Mouse (Mus musculus): ENCODE results near the gene Sde2. TPM values are rescaled to one million over a fixed set of nuclear protein-coding genes. Genes with fewer than 3 reads are reported as not detected.
"Not testable (repeated sequence)": the region's sequence is repeated elsewhere in the genome, so short reads cannot be mapped to it uniquely, and the experiment has no call there.

Sde2 gene
- polyA plus RNA-seq, 1 experiment from 2014 or later: 49.0 TPM

DNA sequence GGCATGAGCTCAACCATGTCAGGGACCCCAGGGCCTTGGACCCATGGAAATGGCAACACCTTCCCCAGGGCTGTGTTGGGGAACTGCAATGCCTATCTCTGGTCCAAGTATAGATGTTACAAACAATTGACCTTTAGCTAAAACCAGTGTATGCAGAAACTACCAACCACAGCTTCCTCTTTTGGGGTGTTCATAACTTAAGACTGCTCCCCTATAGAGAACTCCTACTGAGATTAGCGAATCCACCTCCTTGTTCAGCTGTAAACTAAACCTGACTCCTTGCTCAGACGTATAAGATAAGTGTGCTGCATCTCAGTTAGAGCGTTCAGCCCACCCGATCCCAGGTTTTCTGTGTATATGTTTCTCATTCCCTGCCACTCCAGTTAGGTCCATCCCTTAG, 24.3 kb upstream of the Sde2 start:
- Histone ChIP-seq H3K9me3 (ENCODE audit: control insufficient read depth, low read length) (no peaks in the 10 kb centered on the region), H3K27ac (ENCODE audit: low read depth, low read length) (no peak overlapping the region), H3K4me3 (ENCODE audit: low read depth, low read length) (no peak overlapping the region), H3K4me1 (replicated peaks; ENCODE audit: control insufficient read depth, insufficient read depth, low read length) (peaks cover 24% of the 10 kb centered on the region), H3K36me3 (ENCODE audit: control insufficient read depth, insufficient read depth, low read length) (no peaks in the 10 kb centered on the region), H3K9ac (ENCODE audit: low read depth, low read length) (no peak overlapping the region), H3K4me2 (no peak overlapping the region), H3K27me3 (replicated peaks; ENCODE audit: control insufficient read depth, insufficient read depth, low read length) (no peaks in the 10 kb centered on the region)
- no peak for DNase-seq (ENCODE audit: low spot score)
- 75% methylated on average over 4 of the region's 4 CpGs for WGBS
- no peak for ATAC-seq (replicated peaks; ENCODE audit: low FRiP score)

- H3K4me2 ChIP-seq: peak overlapping the region; percentile 50
- no peak for DNase-seq (ENCODE audit: low spot score)
- 0 out of 2 replicates have a peak overlapping the region, but pooled peaks have one; percentile 16 for H3K27ac ChIP-seq (ENCODE audit: low read depth, low read length)
- WGBS: 52% methylated on average over 11 of the region's 11 CpGs
- ATAC-seq (replicated peaks; ENCODE audit: low FRiP score): peak; percentile 77
- H3K36me3 ChIP-seq (ENCODE audit: control insufficient read depth, insufficient read depth, low read length): no peaks in the 10 kb centered on the region
- H3K4me1 ChIP-seq (replicated peaks; ENCODE audit: control insufficient read depth, insufficient read depth, low read length): peaks cover 16% of the 10 kb centered on the region
- H3K27me3 ChIP-seq (replicated peaks; ENCODE audit: control insufficient read depth, insufficient read depth, low read length): no peaks in the 10 kb centered on the region
- H3K9me3 ChIP-seq (ENCODE audit: control insufficient read depth, low read length): no peaks in the 10 kb centered on the region
- H3K9ac ChIP-seq (ENCODE audit: low read depth, low read length): 0 out of 2 replicates have a peak overlapping the region, but pooled peaks have one; percentile 26
- H3K4me3 ChIP-seq (ENCODE audit: low read depth, low read length): no peak overlapping the region
Measured at GRCm38 (mm10) chr1:180829775-180830174, 21.2 kb upstream of the Sde2 start.

- Histone ChIP-seq H3K9me3 (ENCODE audit: control insufficient read depth, low read length) (no peaks in the 10 kb centered on the region), H3K27ac (ENCODE audit: low read depth, low read length) (no peak overlapping the region), H3K4me2 (peak overlapping the region; percentile 50), H3K36me3 (ENCODE audit: control insufficient read depth, insufficient read depth, low read length) (no peaks in the 10 kb centered on the region), H3K4me1 (replicated peaks; ENCODE audit: control insufficient read depth, insufficient read depth, low read length) (peaks cover 13% of the 10 kb centered on the region), H3K9ac (ENCODE audit: low read depth, low read length) (no peak overlapping the region), H3K27me3 (replicated peaks; ENCODE audit: control insufficient read depth, insufficient read depth, low read length) (no peaks in the 10 kb centered on the region), H3K4me3 (ENCODE audit: low read depth, low read length) (no peak overlapping the region)
- WGBS: 70% methylated on average over 11 of the region's 11 CpGs
- DNase-seq (ENCODE audit: low spot score) (no peak), ATAC-seq (replicated peaks; ENCODE audit: low FRiP score) (peak; percentile 78)
Measured at GRCm38 (mm10) chr1:180830175-180830574, 20.8 kb upstream of the Sde2 start.

DNA sequence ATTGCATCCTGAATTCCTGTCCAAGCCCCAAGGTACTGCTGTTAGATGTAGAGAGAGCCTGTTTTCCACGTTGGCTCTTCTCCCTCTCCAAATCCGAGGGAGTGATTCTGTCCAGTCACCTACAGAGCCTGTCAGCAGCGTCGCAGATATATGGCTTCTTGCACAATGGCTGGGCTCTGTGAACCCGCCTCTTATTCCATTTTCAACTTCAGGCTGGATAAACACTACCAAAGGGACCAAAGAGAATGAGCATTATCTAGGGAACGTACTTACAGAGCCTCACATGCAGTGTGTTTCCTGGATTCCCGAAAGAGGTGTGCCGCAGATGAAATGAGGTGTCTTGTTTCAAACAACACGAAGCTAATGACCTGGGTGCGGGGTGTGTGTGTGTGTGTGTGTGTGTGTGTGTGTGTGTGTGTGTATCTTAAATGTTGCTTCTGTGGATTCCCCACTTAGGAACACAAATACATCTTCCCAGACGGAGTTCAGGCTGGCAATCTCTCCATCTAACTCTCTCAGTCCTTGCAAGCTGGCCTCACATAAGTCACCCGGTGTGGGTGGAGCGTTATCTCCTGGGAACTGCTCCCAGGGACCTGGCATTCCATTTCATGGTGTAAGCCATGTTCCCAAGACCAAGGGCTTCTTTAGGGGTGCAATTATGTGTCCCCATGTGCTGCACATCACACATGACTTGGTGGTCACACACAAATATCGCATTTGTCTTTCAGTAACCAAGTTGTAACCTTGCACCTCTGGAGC, 20.2 kb upstream of the Sde2 start:
- Histone ChIP-seq H3K27ac (ENCODE audit: low read depth, low read length) (no peak overlapping the region), H3K36me3 (ENCODE audit: control insufficient read depth, insufficient read depth, low read length) (no peaks in the 10 kb centered on the region), H3K27me3 (replicated peaks; ENCODE audit: control insufficient read depth, insufficient read depth, low read length) (no peaks in the 10 kb centered on the region), H3K9ac (ENCODE audit: low read depth, low read length) (no peak overlapping the region), H3K4me3 (ENCODE audit: low read depth, low read length) (no peak overlapping the region), H3K4me2 (peak overlapping the region; percentile 50), H3K9me3 (ENCODE audit: control insufficient read depth, low read length) (no peaks in the 10 kb centered on the region), H3K4me1 (replicated peaks; ENCODE audit: control insufficient read depth, insufficient read depth, low read length) (peaks cover 13% of the 10 kb centered on the region)
- no peak for ATAC-seq (replicated peaks; ENCODE audit: low FRiP score)
- 56% methylated on average over 14 of the region's 14 CpGs for WGBS
- DNase-seq (ENCODE audit: low spot score): no peak

GRCm38 (mm10) chr1:180835273-180836015, 15.5 kb upstream of the Sde2 start:
- Histone ChIP-seq H3K27ac (ENCODE audit: low read depth, low read length) (no peak overlapping the region), H3K36me3 (ENCODE audit: control insufficient read depth, insufficient read depth, low read length) (no peaks in the 10 kb centered on the region), H3K4me1 (replicated peaks; ENCODE audit: control insufficient read depth, insufficient read depth, low read length) (peaks cover 4% of the 10 kb centered on the region), H3K9ac (ENCODE audit: low read depth, low read length) (no peak overlapping the region), H3K4me2 (no peak overlapping the region), H3K4me3 (ENCODE audit: low read depth, low read length) (no peak overlapping the region), H3K27me3 (replicated peaks; ENCODE audit: control insufficient read depth, insufficient read depth, low read length) (no peaks in the 10 kb centered on the region), H3K9me3 (ENCODE audit: control insufficient read depth, low read length) (no peaks in the 10 kb centered on the region)
- WGBS: 55% methylated on average over 10 of the region's 10 CpGs
- ATAC-seq (replicated peaks; ENCODE audit: low FRiP score): no peak
- DNase-seq (ENCODE audit: low spot score): no peak

- WGBS: 94% methylated on average over 7 of the region's 8 CpGs
- H3K36me3 ChIP-seq (ENCODE audit: control insufficient read depth, insufficient read depth, low read length); H3K4me1 ChIP-seq (replicated peaks; ENCODE audit: control insufficient read depth, insufficient read depth, low read length): not testable (repeated sequence)
Measured at GRCm38 (mm10) chr1:180836467-180836866, 14.5 kb upstream of the Sde2 start.

GRCm38 (mm10) chr1:180837186-180837585, 13.7 kb upstream of the Sde2 start:
- no peak overlapping the region for H3K9ac ChIP-seq (ENCODE audit: low read depth, low read length)
- H3K4me3 ChIP-seq (ENCODE audit: low read depth, low read length): no peak overlapping the region
- ATAC-seq (replicated peaks; ENCODE audit: low FRiP score) (no peak), DNase-seq (ENCODE audit: low spot score) (no peak)
- WGBS: 81% methylated on average over 5 of the region's 5 CpGs
- H3K27ac ChIP-seq (ENCODE audit: low read depth, low read length): no peak overlapping the region
- H3K27me3 ChIP-seq (replicated peaks; ENCODE audit: control insufficient read depth, insufficient read depth, low read length): no peaks in the 10 kb centered on the region
- 0 out of 2 replicates have a peak, but pooled peaks cover 3% of the 10 kb centered on the region for H3K4me1 ChIP-seq (replicated peaks; ENCODE audit: control insufficient read depth, insufficient read depth, low read length)
- H3K4me2 ChIP-seq: no peak overlapping the region
- no peaks in the 10 kb centered on the region for H3K9me3 ChIP-seq (ENCODE audit: control insufficient read depth, low read length)
- H3K36me3 ChIP-seq (ENCODE audit: control insufficient read depth, insufficient read depth, low read length): no peaks in the 10 kb centered on the region

More at GRCm38 (mm10) chr1:180836467-180836866, 14.5 kb upstream of the Sde2 start:
- not testable (repeated sequence) for H3K4me3 ChIP-seq (ENCODE audit: low read depth, low read length); H3K4me2 ChIP-seq; H3K9ac ChIP-seq (ENCODE audit: low read depth, low read length); DNase-seq (ENCODE audit: low spot score); ATAC-seq (replicated peaks; ENCODE audit: low FRiP score); H3K27ac ChIP-seq (ENCODE audit: low read depth, low read length); H3K9me3 ChIP-seq (ENCODE audit: control insufficient read depth, low read length); H3K27me3 ChIP-seq (replicated peaks; ENCODE audit: control insufficient read depth, insufficient read depth, low read length)

- Histone ChIP-seq H3K9me3 (ENCODE audit: control insufficient read depth, low read length) (no peaks in the 10 kb centered on the region), H3K4me2 (no peak overlapping the region), H3K36me3 (ENCODE audit: control insufficient read depth, insufficient read depth, low read length) (no peaks in the 10 kb centered on the region), H3K27ac (ENCODE audit: low read depth, low read length) (no peak overlapping the region), H3K27me3 (replicated peaks; ENCODE audit: control insufficient read depth, insufficient read depth, low read length) (no peaks in the 10 kb centered on the region), H3K4me1 (replicated peaks; ENCODE audit: control insufficient read depth, insufficient read depth, low read length) (0 out of 2 replicates have a peak, but pooled peaks cover 3% of the 10 kb centered on the region), H3K4me3 (ENCODE audit: low read depth, low read length) (no peak overlapping the region), H3K9ac (ENCODE audit: low read depth, low read length) (no peak overlapping the region)
- ATAC-seq (replicated peaks; ENCODE audit: low FRiP score) (no peak), DNase-seq (ENCODE audit: low spot score) (no peak)
- 55% methylated on average over 6 of the region's 6 CpGs for WGBS
Measured at GRCm38 (mm10) chr1:180838014-180838413, 12.9 kb upstream of the Sde2 start.

Measured in liver, embryonic 11.5 days (tissue).